Mouse (Mus musculus): ENCODE measurements around the gene Serpinf2.

Gene Serpinf2

DNA sequence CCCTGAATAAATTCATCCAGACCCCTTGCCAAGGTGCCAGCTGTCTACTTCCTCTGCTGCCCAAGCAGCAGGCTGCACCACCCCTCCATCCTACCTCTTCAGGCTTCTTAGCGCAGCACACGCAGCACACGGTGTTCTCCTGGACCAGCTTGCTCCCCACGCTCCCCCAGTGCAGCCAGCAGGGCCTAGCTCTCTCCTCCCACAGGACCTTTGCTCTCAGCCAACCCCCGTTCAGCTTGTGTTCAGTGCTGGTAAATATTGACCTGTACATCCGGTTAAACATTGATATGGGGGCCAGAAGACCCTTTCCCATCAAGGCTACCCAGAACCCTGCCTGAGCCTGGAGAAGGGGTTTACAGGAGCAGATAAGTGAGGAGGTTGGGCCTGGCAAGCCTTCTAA is at the start of gene Serpinf2:
Gene Serpinf2 (minus strand): TSS at position 229 of the 400 bp plus-strand sequence.
- peak; percentile 52 for DNase-seq

DNA sequence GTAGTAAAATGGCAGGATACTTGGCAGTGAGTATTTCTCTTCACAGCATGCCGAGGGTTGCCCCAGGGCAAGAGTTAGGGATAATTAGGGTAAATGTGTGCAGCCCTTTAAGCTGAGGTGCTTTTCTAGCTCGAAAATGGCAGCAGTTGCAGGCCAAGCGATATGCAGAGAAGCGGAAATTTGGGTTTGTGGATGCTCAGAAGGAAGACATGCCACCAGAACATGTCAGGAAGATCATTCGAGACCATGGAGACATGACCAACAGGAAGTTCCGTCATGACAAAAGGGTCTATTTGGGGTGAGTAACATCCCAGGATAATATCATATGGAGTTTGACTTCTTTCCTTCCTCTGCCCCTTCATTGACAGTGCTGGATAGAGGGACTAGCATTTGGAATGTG is 48.1 kb upstream of the Serpinf2 start:
- no peak for DNase-seq

DNA sequence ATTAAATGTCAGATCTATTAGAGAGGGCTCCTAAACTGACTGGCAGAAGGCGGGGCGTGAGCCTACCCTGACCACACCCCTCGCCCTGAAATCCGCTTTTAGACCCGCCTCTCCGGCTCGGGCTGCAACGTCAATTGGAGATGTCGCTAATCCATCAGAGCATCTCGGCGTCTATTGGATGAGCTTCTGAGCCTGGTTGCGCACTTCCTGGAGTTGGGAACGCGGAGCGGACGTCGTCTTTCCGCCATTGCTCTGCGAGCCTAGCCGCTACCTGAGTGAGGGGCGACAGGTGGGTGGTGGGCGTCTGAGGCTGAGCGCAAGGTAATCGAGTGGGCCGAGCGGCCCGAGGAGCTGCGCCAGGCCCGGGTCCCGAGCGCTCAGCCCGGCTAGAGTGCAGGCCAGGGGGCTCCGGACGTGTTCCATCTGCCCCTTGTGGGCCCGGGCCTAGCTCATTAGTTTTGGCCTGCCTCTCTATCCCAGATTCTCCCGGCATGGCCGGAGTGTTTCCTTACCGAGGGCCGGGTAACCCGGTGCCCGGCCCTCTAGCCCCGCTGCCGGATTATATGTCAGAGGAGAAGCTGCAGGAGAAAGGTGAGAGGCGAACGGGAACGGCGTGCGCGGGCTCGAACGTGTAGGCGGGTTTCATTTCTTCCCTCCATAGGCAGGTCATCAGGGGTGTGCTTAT is 47.4 kb upstream of the Serpinf2 start, which contains the start of gene Prpf8:
Gene Prpf8 (plus strand): TSS at position 216 of the 685 bp plus-strand sequence.
- peak; percentile 97 for DNase-seq

DNA sequence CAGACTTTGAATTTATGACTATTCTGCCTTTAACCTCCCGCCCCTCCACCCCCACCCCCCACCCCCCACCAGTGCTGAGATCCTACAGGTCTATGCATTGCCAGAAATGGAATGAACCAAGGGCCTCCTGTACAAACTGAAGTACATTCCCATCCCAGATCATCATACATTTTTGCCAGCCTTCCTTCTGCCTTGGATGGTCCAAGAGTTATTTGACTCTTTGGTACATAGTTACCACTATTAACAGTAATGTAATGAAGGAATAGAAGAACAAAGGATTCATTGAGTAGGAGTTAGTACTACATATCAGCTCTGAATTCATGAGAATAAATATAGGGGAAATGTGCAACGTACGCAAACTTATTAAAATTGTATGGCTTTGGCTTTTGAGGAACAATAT is 46.8 kb upstream of the Serpinf2 start:
- no peak for DNase-seq

- DNase-seq: no peak
Measured at GRCm38 (mm10) chr11:75473376-75473775, 34.0 kb upstream of the Serpinf2 start.

DNA sequence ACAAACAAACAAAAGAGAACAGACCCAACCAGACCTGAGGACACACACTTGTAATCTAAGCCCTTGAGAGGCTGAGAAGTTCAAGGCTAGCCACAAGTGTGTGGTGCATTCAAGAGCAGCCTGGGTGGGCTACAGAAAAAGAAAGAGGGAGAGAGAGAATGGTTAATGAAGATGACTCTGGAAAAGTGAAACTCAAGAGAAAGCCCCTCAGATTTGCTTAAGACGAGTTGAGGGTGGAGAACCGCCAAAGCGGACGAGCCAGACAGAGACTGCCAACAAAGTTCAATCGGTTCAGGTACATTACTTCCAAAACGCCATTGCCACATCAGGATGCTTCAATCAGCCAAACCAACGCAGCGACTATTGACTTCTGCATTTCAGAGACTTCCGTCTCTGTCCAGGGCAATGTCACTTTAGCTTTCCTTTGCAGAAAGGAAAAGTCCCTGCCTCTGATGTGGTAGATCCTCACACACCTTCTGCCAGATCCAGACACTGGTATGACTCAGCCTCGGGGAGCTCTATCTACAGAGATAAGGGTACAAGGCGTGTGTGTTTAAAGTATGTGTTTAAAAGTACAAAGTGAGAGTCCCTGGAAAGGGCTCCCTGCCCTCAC is 33.2 kb upstream of the Serpinf2 start:
- no peak for DNase-seq

DNA sequence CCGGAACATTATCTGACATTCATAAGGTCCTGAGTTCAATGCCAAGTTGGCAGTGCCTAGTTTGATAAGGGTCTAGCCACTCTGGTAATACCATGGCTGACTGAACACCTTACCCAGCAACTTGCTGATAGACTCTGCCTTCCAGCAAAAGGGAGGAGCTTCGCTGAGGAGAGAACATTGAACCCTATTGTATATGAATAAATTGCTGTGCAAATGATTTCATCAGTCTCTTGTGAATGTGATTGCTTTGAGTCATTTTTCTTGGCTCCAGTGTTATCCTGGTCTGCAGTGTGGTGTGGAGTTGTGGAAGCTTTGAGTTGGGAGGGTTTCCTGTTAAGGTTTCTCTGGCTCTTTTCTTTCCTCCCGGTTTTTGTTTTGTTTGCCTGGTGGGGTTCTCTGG is 31.3 kb upstream of the Serpinf2 start:
- no peak for DNase-seq

GRCm38 (mm10) chr11:75469261-75469660 is 29.9 kb upstream of the Serpinf2 start:
- no peak for DNase-seq

GRCm38 (mm10) chr11:75468410-75468809 is 29.0 kb upstream of the Serpinf2 start:
- no peak for DNase-seq

DNA sequence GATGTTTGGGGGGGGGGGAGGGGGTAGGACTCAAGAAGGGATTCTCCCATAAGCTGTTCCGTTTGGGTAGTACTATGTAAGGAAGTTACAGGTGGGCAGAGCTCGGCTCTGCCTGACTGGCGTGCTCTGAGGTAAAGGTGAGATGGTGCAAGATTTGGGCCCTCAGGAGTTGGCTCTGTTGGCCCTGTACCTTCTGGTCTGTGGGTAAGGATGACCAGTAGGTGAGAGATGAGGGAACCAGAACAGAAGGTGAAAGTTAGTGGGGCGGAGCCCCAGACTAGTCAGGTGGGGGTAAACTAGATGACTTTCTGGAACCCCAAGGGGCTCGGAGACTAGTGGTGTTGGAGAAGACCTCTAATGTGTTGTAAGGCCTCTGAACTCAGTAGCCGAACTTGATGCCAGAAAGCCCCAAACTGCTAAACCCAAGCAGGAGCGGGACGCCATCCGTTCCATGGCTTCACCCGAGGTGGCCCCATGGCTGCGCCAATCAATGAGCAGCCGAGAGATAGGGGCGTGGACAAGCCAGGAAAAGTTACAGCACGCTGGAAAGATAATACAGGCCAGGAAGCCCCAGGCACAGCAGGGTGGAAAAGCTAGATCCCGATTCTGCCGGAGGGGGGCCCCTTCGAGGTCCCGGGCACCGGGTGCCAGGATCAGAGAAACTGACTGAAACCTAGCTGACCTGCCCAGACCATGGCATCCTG is 28.3 kb upstream of the Serpinf2 start:
- peak; percentile 80 for DNase-seq

DNA sequence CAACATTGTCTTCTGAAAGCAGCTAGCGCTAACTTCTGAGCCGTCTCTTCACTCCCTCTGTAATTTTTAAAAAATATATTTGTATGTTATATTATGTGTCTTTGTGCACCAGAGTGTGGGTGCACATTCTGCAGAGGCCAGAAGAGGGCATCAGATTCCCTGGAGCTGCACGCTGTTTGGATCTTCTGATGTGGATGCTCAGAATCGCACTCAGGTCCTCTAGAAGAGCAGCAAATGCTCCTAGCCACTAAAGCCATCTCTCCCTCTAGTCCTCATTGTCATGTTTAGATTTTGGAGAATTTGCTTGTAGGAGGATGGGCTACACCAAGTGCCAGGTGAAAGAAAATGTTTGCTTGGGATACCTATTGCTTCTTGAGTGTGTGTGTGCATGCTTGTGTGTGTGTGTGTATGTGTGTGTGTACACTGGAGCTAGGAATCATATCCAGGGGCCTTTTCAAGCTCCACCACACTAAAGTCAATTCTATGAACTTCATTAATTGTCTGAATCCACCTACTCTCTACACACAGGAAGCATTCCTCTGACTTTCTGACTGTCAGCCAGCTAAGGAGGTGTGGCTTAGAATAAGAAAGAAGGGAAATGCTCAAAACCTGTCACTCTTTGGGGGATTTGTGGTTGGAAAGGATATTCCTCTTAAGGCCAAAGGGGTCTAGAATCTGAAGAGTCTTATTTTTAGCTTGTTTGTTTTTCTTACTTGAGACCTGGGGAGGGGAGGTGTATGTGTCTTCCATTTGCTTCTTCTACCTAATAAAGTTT is 27.5 kb upstream of the Serpinf2 start:
- peak; percentile 15 for DNase-seq

GRCm38 (mm10) chr11:75465051-75465450 is 25.7 kb upstream of the Serpinf2 start:
- no peak for DNase-seq

GRCm38 (mm10) chr11:75464417-75464816 is 25.0 kb upstream of the Serpinf2 start:
- DNase-seq: no peak

DNA sequence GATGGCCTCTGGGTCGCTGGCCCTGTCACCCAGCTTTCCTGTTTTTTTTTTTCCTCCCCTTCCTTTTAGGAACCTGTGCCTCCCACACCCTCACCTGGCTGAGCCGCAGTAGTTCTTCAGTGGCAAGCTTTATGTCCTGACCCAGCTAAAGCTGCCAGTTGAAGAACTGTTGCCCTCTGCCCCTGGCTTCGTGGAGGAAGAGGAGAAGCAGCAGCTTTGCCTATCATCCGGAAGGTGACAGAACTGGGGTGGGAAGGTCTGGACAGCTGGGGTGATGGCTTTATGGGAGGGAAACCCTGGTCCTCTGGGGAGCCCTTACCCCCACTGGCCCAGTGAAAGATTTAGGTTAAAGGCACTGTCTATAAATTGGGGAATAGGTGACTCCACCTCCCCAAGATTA is 24.2 kb upstream of the Serpinf2 start:
- no peak for DNase-seq

DNA sequence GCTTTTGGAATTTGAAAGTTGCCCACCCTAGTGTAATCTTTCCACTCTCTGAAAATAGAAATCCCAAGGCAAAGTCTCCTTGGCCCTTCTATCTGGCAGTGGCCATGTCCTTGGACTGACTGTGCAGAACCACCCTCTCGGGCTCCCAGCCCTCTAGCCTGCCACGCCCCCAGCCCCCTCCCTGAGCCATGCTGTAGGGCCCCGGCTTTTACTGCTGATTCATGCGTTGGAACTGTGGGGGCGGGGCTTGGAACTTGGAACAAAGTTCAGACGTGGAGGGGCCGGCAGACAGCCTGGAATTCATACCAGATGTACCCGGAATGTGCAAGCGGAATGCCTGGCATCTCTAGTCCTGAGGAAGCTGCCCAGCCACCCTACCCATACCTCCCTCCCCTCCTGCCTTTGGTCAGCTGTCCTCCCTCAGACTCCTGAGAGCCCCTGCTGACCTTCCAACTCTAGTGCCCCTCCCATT is 23.5 kb upstream of the Serpinf2 start:
- DNase-seq: peak; percentile 98

- DNase-seq: peak; percentile 87
Measured at GRCm38 (mm10) chr11:75462253-75462783, 22.9 kb upstream of the Serpinf2 start.

GRCm38 (mm10) chr11:75461743-75462252 is 22.4 kb upstream of the Serpinf2 start:
- no peak for DNase-seq

DNA sequence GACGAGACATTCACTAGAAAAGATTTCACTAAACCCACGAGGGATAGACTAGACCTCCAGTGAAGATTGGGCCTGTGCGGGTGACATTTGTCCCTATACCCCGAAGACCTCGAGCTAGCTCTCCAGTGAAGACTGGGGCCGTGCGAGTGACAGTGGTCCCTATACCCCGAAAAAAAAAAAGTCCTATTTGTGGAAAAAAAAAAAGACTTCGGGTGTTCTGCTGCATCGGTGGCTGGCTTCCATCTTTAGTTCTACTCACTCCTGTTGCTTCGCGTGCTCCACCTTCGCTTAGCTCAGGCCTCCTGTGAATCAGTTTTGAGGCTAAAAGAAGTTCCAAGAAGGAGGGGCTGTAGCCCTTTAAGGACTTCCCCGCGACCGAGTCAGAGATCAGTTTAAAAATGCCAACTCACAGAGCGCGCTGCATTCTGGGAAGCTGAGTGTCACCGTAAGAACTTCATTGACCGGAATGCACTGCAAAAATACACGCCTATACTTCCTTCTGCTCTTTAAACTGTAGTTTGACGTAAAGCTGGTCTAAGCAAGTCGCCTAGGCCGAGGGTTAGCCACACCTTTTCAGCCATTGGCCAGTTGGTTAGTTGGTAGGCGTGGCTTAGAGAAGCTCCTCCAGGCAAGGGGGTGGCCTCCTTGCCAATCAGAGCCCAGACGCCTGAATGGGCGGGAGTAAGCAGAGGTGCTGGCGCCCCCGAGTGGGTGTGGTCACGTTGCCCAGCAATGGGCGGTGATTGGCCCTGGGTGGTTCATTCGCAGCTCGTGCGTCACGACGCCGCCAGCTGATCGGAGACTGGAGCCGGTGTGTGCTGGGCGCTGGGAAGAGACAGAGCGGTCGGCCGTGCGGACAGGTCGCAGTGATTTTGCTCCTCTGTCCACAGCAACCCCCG is 21.7 kb upstream of the Serpinf2 start, which contains the start of gene Tlcd2:
Gene Tlcd2 (plus strand): TSS at position 872 of the 899 bp plus-strand sequence.
- peak; percentile 100 for DNase-seq

- peak; percentile 94 for DNase-seq
Measured at GRCm38 (mm10) chr11:75460103-75460843, 20.9 kb upstream of the Serpinf2 start.

- DNase-seq: no peak
Measured at GRCm38 (mm10) chr11:75459751-75460102, 20.3 kb upstream of the Serpinf2 start.
